Mouse (Mus musculus): Measurements from ENCODE around the gene Alox5. TPM values are rescaled to one million over a fixed set of nuclear protein-coding genes. Genes with fewer than 3 reads are reported as not detected.

The Alox5 gene
- polyA plus RNA-seq, 1 experiment from 2014 or later: 0.78 TPM

- WGBS: 87% methylated on average over 6 of the region's 6 CpGs
- H3K27me3 ChIP-seq (ENCODE audit: poor library complexity, severe bottlenecking): no peaks in the 10 kb centered on the region
- H3K4me1 ChIP-seq: no peaks in the 10 kb centered on the region
- H3K9me3 ChIP-seq: no peaks in the 10 kb centered on the region
- no peak overlapping the region for H3K27ac ChIP-seq
- no peak overlapping the region for H3K4me3 ChIP-seq
- no peak for DNase-seq (ENCODE audit: extremely low spot score, low spot score)
- H3K36me3 ChIP-seq (replicated peaks): no peaks in the 10 kb centered on the region
Measured at GRCm38 (mm10) chr6:116370216-116370976, 90.6 kb downstream of the Alox5 start.

GRCm38 (mm10) chr6:116369811-116370210 lies 91.2 kb downstream of the Alox5 start:
- no peaks in the 10 kb centered on the region for H3K9me3 ChIP-seq
- 90% methylated on average over 1 of the region's 1 CpGs for WGBS
- H3K27me3 ChIP-seq (ENCODE audit: poor library complexity, severe bottlenecking): no peaks in the 10 kb centered on the region
- H3K27ac ChIP-seq: no peak overlapping the region
- H3K36me3 ChIP-seq (replicated peaks): no peaks in the 10 kb centered on the region
- no peak overlapping the region for H3K4me3 ChIP-seq
- H3K4me1 ChIP-seq: no peaks in the 10 kb centered on the region
- no peak for DNase-seq (ENCODE audit: extremely low spot score, low spot score)

GRCm38 (mm10) chr6:116367971-116368370 lies 93.0 kb downstream of the Alox5 start:
- WGBS: 90% methylated on average over 11 of the region's 11 CpGs
- H3K4me3 ChIP-seq: no peak overlapping the region
- H3K27ac ChIP-seq: no peak overlapping the region
- no peaks in the 10 kb centered on the region for H3K36me3 ChIP-seq (replicated peaks)
- H3K9me3 ChIP-seq: no peaks in the 10 kb centered on the region
- DNase-seq (ENCODE audit: extremely low spot score, low spot score): no peak
- H3K27me3 ChIP-seq (ENCODE audit: poor library complexity, severe bottlenecking): no peaks in the 10 kb centered on the region
- H3K4me1 ChIP-seq: no peaks in the 10 kb centered on the region

- Histone ChIP-seq H3K4me3 (no peak overlapping the region), H3K36me3 (replicated peaks) (no peaks in the 10 kb centered on the region), H3K27ac (no peak overlapping the region), H3K27me3 (ENCODE audit: poor library complexity, severe bottlenecking) (no peaks in the 10 kb centered on the region), H3K9me3 (no peaks in the 10 kb centered on the region), H3K4me1 (no peaks in the 10 kb centered on the region)
- no peak for DNase-seq (ENCODE audit: extremely low spot score, low spot score)
- WGBS: 94% methylated on average over 4 of the region's 4 CpGs
Measured at GRCm38 (mm10) chr6:116361993-116362392, 99.0 kb downstream of the Alox5 start.

- Histone ChIP-seq H3K36me3 (replicated peaks) (no peaks in the 10 kb centered on the region), H3K4me1 (no peaks in the 10 kb centered on the region), H3K27ac (no peak overlapping the region), H3K27me3 (ENCODE audit: poor library complexity, severe bottlenecking) (no peaks in the 10 kb centered on the region), H3K9me3 (no peaks in the 10 kb centered on the region), H3K4me3 (no peak overlapping the region)
- WGBS: 83% methylated on average over 3 of the region's 3 CpGs
- no peak for DNase-seq (ENCODE audit: extremely low spot score, low spot score)
Measured at GRCm38 (mm10) chr6:116361463-116361862, 99.5 kb downstream of the Alox5 start.

Other genes with a start within 250 kb of the Alox5 start
- gene Zfand4, start 197.0 kb downstream of the Alox5 start, polyA plus RNA-seq (2016; fragmentation: Nextera tagmentation; extraction: Ambion mirVana): 8.1 and 8.2 TPM in 2 replicates
- gene March8, start 123.2 kb downstream of the Alox5 start, polyA plus RNA-seq (2016; fragmentation: Nextera tagmentation; extraction: Ambion mirVana): 25.3 TPM in 2 replicates
- gene Olfr211, start 27.9 kb upstream of the Alox5 start, polyA plus RNA-seq (2016; fragmentation: Nextera tagmentation; extraction: Ambion mirVana): not detected in 2 replicates
- 0.07 TPM in 1 of 2 replicates, not detected in the other for gene Olfr212, start 45.3 kb upstream of the Alox5 start, polyA plus RNA-seq (2016; fragmentation: Nextera tagmentation; extraction: Ambion mirVana)
- gene Olfr213, start 77.3 kb upstream of the Alox5 start, polyA plus RNA-seq (2016; fragmentation: Nextera tagmentation; extraction: Ambion mirVana): not detected in 2 replicates
- 0.66 and 0.67 TPM in 2 replicates for gene Gm5580, start 90.0 kb upstream of the Alox5 start, polyA plus RNA-seq (2016; fragmentation: Nextera tagmentation; extraction: Ambion mirVana)
- not detected in 2 replicates for gene Olfr214, start 93.1 kb upstream of the Alox5 start, polyA plus RNA-seq (2016; fragmentation: Nextera tagmentation; extraction: Ambion mirVana)
- not detected in 2 replicates for gene Olfr215, start 123.0 kb upstream of the Alox5 start, polyA plus RNA-seq (2016; fragmentation: Nextera tagmentation; extraction: Ambion mirVana)
- 299 and 311 TPM in 2 replicates for gene Zfp422, start 167.8 kb upstream of the Alox5 start, polyA plus RNA-seq (2016; fragmentation: Nextera tagmentation; extraction: Ambion mirVana)
- gene Depp1, start 189.4 kb upstream of the Alox5 start, polyA plus RNA-seq (2016; fragmentation: Nextera tagmentation; extraction: Ambion mirVana): 5.4 and 6.7 TPM in 2 replicates
- 12.1 and 15.2 TPM in 2 replicates for gene Rassf4, start 212.8 kb upstream of the Alox5 start, polyA plus RNA-seq (2016; fragmentation: Nextera tagmentation; extraction: Ambion mirVana)

All from forebrain, embryonic 10.5 days (tissue).